Mouse (Mus musculus) megakaryocyte, embryonic 14.5 days (primary cell): Measurements from ENCODE around the gene Speer4d.
"Not testable (repeated sequence)": the region's sequence is repeated elsewhere in the genome, so short reads cannot be mapped to it uniquely, and the experiment has no call there.

Source experiments
- FLI1 ChIP-seq: IDR thresholded peaks from 2 replicates; pipeline ENCODE4 v1.6.1; 2012; ENCODE audit warnings: low read length, inconsistent platforms, mixed read lengths
- GATA1 ChIP-seq: IDR thresholded peaks from 3 replicates; pipeline ENCODE4 v1.6.1; 2012; ENCODE audit warnings: mixed read lengths, low read length, inconsistent platforms, borderline replicate concordance

DNA sequence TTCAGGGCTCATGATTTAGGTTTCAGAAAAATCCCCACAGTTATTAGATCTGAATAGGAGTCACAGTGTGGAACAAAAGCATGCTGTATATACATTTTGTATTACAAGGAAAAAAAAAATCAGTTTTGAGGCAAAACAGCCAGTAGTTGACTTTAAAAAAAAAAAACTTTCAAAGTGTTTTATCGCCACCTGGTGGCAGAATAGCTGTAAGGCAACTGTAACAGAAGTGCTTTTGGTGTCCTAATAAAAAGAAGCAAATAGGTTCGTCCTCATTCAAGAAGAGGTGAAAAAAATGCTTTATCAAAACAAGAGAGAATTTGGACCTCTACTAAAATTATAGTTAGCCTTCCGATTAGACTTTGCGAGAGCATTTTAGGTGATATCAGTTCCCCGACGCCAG, 30.6 kb upstream of the Speer4d start:
- TF ChIP-seq GATA1, FLI1: not testable (repeated sequence)
